Mouse (Mus musculus) thymus, postnatal 4 days (tissue): ENCODE results near the gene Coro1c.

Experiments used
- DNase-seq: peaks from one replicate; pipeline ENCODE4 v3.0.0; 2021

The Coro1c gene

DNA sequence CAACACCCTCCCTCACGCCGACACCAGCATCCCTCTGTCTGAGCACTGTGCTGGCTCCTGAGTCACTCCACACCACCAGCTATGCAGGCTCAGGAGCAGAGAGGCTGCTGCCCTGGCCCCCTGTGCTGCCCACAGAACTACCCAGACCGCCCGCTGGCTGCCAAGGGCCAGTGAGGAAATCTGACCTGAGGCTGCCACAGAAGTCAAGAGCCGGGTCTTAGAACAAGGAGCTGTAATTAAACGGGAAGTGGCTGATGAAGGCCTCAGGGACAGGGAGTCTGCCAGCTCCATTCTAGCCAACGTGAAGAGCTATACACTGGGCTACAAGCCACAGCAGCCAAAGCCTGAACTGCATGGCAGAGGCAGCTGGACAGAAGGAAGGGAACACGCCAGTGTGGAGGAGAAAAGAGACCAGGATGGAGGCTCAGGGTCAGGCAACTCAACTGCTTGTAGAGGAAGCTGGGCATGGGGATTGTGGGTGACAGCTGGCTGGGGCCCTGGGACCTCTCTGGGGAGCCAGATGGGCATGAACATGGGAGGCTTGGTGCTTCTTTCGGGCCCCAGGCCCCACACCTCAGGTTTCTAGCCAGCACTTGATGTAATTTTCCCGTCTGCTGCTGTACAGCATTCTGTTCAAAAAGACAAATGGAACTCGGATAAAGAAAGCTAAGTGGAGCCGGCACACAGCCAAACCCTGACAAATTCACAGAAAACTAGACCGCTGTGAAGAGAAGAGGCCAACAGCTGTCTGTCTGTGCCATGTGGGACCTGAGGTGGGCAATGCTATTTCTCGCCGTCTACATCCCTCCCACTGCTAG is 25.8 kb downstream of the Coro1c start:
- DNase-seq = no peak

DNA sequence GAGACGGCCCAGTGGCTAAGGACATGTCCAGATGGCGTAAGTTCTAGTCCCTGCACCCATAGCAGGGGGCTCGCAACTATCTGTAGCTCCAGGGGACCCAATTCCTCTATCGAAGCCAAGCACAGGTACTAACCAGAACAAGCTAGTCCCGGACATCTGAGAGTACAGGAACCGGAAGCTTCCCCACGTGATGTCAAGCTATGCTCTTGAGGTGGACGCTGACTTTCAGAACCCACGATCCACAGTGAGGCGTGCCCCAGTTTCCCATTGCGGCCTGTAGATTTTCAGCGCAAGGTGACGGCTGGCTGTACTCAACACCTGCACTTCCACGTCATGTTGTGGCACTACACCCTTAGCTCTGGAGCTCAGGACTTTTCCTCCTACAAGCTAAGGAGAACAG is 27.4 kb downstream of the Coro1c start:
- no peak for DNase-seq

DNA sequence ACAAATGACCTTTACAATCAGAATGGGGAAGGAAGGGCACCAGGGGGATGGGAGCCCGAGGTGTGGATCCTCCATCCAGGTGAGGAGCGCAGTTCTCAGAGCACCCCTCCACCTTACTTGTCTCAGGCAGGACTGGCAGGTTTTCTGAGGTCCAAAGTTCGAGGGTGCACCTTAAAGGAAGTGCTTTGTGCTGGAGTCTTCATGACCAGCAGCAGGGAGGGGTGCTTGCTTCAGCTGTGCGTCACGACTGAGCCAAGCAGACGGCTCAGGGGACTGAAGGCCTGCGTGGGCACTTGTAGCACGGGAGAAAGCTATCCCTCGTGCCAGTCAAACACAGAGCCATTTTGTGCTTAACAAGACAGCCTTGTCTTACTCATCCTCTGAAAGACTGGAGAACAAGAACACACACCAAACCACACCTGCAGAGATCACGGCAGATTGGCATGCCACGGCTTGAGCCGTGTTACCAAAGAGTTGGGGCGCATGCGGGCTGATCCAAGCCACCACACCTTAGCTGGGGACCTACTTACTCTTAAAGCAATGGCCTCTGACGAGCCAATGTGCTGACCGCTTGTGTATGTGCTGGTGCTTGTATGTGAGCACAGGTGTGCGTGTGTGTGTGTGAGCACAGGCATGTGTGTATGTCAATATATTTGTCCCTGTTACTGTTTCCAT is 29.5 kb downstream of the Coro1c start:
- no peak for DNase-seq

DNA sequence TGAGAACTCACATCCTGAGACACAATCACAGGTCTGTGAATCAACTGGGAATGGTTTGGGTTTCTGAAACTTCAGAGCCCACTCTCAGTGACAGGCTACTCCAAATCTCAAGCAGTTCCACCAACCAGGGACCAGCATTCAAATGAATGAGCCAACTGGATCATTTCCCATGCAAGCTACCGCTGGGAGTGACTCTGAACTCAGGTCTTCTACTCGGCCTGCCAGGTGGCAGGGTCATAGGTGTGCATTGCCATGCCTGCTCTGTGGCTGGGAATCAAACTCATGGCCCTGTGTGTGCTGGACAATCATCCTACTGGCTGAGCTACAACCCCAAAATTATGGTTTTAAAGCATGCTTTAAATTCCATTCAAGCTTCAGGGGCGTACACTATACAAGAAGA is 31.0 kb downstream of the Coro1c start:
- no peak for DNase-seq

DNA sequence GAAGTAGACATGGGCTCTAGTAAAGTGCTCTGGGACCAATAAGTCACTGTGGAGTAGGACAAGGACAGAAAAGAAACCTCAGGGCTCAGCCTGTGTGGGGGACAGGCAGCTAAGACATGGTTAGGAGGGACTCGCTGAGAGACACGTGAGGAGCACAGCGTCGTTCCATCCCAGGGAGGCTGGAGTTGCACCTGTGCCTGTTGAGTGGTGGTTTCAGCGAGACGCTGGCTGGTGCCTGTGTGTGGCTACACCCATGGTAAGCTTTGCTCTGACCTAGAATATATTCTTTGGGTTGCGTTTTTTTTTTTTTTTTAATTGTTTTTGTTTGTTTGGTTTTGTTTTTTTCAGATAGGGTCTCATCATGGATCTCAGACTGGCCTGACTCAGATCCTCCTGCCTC is 32.4 kb downstream of the Coro1c start:
- peak; percentile 57 for DNase-seq

DNA sequence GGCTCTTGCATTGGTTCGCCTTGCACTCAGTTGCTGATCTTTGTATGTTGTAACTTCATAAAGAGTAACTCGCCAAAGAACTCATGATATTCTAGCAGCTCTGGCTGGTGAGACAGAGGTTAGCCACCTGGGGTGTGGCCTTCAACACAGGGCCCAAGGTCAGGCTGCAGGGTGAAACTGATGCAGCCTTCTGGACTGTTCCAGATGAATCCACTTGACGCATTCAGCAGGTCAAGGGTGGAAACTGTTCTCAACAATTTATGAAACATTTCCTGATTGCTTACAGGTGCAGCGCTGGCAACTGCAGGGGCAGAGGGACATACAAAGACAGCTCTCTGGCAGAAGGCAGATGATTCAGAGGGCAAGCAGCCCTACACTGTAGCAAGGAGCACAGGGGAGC is 32.9 kb downstream of the Coro1c start:
- no peak for DNase-seq

DNA sequence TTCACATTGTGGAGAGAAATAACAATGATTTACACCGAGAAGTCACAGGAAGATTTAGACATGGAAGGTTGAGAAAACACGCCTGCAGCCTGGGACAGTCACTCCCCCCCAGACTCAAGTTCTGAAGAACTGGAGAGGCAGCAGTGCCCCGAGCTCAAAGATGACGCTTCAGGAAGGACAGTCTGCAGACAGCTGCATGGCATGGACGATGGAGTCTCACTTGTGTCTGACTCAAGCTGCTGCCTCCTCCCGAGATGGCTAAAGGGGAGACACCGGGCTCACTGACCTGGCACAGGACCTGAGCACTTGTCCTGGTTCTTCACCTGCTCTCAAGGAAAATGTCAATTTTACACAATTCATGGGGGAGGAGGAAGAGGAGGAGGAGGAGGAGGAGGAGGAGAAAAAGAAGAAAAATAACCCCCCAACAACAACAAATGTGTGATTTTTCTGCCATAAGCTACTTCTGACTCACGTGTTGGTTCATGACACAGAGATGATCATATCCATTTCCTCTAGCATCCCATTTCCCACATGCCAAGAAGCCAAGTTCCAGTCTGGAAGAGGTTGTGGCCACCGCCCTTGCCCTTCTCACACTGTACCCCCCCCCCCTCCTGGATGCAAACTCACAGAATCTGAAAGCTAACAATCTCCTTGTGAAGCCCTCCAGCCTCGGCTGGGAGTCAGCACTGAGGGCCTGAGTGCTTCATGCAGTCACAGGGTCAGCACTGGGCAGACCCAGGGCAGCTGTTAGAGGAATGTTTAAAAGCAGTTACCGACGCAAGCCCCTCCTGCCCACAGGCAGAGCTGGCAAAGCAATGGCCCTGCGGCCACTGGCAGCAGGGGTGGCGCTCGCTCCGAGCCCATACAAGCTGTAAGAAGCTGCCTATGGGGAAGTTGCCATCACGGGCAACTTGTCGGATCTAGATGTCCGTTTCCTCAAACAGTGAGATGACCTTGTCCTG is 34.2 kb downstream of the Coro1c start:
- DNase-seq = no peak

DNA sequence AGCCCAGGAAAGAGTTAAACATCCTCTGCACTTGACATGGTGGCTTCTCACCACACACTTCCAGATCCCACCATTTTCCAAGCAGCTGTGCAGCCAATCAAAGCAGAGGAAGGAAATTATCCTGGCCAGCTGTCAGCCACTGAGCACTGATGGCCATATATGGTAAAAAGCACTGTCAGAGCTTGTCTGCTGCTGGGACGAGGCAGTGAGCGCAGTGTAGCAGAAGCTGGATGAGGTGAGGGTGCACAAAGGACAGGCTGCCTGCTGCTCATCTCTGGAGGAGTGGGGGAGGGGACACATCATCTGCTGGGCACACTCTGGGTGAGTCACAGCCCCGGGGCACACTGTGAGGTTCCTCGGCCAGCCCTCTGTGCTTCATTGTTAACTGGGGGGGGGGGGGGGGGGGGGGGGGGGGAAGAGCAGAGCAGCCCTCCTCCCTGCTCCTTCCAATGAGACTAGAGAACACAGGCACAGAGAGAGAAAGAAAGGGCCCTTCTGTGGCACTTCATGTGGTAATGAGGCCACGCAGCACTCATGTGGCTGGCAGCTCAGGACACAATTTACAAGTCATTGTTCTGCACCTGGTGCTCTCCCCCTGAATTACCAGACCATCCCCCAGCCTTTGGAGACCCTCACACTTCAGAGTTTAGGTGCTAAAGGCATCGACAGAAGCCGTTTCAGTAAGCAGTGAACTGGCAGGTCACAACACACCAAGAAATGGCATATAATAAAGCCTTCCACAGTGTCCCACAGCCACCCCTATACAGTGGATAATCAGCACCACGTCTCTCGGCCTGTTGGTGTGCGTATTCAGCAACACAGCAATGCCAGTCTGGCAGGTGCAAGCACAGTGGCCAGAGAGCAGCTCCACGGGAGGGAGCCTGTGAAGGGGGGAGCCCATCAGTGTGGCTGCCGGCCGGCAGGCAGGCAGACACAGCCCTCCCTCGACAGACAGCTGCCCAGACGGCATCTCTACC is 35.3 kb downstream of the Coro1c start:
- DNase-seq = peak; percentile 66

DNA sequence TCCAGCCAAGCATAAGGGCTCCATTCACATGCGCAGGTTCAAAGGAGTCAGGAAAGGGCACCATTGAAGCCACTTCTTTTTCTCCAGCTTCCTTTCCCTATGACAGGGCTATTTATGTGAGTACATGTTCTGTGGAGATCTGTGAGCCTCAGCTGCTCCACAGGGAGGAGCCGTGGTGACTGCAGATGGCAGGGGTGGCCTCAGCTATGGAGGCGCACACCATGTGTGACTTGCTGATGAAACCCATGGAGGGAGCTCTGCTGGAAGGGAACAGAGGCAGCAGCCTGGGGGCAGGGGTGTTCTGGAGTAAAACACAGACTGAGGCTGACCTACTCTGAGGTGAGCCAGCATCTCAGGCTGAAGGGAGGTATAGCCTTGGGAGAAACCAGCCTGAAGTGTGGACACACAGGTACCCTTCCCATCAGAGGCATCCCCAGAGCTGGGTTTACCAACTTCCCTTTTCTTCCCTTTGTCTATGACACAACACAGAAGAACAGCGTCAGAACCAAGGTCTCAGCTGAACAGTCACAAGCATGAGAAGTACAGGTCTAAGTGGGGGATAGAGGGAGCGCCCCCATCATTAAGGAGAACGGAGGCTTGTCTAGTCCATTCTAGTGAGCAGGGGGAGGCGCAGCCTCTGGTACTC is 36.5 kb downstream of the Coro1c start:
- DNase-seq = peak; percentile 44

DNA sequence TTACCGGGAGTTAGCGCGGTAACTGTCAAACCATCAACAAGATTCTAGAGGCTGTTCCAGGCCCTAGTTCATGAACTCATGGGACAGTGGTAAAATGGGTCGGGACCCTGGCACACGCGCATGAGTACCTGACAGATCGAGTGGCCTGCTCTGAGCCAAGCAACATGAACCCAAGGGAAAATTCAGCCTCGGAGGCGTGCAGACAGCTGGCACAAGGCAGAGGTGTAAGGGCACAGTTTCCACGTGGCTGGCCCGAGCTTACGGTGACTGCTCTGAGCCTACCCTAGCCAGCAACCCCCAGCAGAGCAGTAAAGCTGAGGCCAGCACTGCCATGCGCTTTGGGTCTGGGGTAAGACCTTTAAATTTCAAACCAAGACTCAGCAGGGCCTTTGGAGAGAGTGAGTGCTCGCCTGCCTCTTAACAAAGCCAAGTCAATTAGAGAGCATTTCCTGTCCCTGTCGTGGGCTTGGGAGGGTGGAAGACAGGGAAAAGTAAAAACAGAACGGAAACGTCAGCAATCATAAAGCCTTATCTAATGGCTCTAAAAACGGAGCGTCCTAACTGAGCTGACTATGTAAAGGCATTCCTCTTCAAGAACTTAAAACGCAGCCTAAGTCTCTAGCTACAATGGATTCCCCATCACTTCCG is 38.0 kb downstream of the Coro1c start:
- DNase-seq = no peak

DNA sequence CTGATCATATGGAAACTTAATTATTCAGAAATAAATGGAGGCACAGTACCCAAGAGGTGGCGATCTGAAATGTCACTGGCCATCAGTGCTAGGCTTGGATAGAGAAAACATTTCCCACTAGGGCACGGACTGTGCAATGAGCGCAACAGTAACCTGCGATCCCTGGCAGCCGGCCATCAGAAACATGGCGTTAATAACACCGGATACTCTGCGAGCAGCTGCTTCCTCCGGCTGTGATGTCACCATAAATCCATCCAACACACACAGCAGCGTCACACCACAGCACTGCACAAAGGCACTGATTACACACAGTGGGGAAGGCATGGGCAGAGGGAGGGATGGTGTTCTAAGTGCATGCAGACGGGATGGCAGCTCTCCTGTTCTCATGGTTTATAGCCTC is 39.4 kb downstream of the Coro1c start:
- no peak for DNase-seq

DNA sequence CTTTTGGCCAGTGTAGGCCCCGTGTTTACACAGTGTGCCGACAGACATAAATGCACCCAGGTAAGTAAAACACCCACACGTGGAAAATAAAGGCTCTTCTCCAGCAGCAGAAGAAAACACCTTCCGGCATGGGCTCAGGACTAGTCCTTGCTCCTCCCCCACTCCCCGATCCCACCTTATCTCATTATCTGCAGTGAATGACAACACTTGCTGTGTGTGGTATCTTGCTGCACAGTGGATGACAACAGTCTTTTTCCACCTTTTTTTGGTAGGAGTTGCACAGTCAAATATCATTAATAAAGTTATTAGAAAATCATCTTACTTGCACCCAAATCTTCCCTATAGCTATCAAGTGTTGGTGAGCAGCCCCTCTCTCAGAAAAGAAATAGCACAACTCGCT is 43.6 kb downstream of the Coro1c start:
- no peak for DNase-seq

DNA sequence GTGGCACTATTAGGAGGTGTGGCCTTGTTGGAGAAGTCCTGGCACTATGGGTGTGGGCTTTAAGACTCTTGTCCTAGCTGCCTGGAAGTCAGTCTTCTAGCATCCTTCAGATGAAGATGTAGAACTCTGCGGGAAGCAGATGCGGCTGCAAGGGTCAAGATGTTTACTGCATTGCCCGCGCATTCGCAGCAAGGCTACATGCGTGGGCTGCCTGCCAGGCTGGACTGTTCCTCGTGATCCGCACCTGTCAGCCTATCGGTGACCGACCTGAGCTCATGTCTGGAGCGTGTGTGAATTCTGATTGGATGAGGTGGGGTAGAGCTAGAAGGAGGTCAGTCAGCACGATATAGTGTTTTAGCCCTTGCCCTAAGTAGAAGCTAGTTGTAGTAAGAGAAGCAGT is 44.6 kb downstream of the Coro1c start:
- no peak for DNase-seq

DNA sequence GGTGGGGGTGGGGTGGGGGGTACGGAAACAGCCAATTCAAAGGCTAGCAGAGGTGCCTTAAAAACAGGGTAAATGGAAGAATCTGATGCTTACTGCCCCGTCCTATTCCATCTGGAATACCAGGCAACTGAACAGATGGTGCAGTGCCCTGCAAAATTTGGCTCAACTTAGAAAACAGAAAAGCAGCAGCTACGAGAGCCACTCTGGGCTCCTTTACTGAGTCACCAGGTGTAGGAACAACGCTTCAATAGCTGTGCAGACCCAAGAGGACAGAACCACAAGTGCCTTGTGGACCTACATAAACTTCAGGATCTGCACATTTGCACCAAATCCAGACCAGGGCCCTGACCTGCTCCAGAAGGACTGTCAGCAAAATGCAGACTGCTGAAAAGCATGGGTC is 46.1 kb downstream of the Coro1c start:
- no peak for DNase-seq

DNA sequence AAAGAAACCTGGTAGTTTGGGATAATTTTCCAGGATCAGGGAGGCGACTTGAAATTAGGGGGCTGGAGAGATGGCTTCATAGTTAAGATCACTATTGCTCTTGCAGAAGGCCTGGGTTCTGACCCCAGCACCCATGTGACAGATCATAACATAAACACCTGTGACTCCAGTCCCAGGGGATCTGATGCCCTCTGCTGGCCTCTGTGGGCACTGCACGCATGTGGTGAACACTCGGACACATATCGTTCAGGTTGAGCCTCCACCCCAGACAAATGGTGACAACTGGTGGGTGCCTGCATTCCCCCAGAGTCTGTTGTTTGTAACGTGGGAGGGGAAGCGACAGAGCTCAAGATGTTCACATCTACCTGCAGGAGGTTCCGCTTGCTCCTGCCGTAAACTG is 47.3 kb downstream of the Coro1c start:
- DNase-seq = peak; percentile 79

DNA sequence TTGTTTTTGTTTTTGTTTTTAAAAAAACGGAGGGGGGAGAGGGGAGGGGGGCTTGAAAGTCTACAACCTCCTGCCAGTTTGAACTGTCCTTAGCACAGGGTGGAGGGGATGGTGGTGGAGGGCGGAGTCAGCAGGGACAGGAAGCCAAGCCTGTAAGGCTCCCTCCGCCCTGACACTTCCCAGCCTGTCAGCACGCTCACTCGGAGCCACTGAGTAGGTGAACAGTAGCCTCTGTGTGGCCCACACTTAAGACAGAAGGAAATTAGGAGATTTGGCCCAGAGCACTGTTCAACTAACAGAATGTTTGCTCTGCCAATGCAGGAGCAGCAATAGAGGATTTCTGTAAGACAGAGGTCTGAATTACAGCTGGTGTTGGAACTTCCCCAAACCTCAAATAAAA is 49.6 kb downstream of the Coro1c start:
- peak; percentile 69 for DNase-seq

DNA sequence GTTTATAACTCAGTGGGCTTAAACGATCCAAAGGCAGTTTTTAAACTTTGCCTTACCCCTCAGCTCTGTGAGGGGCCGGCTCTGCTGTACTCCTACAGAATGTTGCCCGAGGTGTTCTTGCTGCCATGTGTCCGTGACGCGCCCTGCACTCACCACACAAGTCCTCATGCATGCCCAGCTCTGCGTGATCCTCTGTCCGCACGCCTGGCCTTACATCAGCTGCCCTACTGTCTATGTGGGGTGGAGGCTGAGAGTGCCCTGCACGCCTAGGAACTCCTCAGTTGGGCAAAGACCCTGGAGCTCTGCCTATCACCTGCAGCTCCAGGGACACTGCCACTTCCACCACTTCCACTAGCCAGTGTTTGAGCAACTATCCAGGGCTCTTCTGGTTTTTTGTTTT is 50.0 kb downstream of the Coro1c start:
- no peak for DNase-seq

DNA sequence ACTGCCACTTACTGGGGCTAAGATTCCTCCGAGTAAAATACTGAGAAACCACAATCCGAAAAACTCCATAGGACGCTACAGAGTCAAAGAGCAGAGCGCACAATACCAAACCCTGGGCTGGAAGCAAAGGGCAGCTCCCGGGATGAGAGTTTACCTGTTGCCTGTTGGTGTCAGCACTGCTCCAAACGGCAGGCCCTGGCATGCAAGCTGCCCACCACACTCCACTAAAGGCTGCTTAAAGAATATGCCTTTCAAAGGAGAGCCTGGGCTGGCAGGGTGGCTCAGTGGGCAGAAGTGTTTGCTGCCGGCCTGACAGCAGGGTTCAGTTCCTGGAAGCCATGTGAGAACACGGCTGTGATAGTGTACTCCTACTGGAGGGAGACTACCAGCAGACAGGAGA is 50.9 kb downstream of the Coro1c start:
- no peak for DNase-seq

DNA sequence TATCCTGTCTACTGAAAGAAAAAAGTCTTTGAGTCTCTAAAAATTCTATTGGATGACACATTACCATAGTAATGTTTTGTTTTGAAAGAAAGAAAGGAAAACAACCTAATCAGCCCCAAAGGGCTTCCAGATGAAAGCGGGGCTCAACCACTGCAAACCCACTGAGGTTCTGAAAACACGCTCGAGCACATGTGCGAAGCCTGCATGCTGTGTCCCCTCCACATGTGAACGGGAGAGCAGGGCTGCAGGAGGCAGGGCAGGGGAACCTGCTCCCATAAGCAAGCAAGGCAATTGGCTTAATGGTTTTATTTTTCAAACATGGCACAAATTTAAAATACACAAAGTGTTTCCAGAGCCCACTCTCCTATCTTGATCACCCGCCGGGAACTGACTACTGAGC is 51.9 kb downstream of the Coro1c start:
- DNase-seq = no peak

DNA sequence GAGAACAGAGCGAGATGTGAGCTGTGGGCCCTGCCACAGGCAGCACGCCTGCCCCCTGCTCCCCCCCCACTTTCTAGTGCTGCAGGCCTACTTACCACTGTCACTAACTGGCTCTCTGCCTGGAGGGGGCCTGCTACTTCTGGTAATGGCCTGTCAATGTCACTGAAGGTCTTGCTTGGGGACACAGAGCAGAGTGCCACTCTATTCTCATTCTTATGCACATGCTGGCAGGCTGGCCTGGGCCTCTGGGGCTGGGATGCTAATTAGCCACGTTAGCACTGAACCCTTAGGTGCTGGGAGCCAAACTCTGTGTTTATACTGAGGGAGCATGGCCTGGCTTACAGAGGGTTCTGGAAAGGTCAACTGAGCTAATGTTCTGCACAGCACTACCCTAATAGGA is 52.9 kb downstream of the Coro1c start:
- DNase-seq = no peak

DNA sequence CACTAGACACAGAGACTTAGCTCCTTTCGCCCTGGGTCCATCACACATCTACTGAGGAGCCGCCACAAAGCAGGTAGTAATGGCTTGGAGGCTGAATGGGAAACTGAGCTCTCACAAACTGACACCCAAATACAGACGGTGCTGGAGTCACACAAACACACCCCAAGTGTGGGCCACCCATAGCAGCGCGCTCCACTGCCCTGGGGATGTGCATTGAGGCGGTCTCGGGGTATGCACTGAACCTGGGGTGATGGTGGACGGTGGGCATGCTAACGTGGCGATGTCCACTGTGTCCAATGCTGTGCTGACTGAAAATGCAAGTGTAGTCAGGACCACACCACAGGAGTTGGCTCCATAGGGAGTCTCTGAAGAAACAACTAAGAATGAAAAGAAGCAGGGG is 53.4 kb downstream of the Coro1c start:
- no peak for DNase-seq
